8 mouse cellular contexts compared by ENCODE assay signal in genomic region chr11:95105274-95105874, GRCm38 (mm10). TPM values are rescaled to one million over a fixed set of nuclear protein-coding genes. Genes with fewer than 3 reads are reported as not detected.
A peak's percentile ranks its signal among the peaks of the same experiment; 100 is the strongest.
DNase-seq lines count a peak whose midpoint lies in the region; ATAC-seq and TF ChIP-seq lines count a peak whose summit lies in the region.

No protein-coding gene starts in this region.

- DNase-seq in gastrocnemius, adult 2 months, result no peak
- DNase-seq in gastrocnemius, postnatal 10 days, result no peak
- DNase-seq in embryo, embryonic 9.5 days (ENCODE audit: extremely low spot score), result peak; percentile 66
- peak; percentile 59 for DNase-seq in lung, postnatal 36 days
- no peak for DNase-seq in urinary bladder, postnatal 25 days (ENCODE audit: low spot score)
- DNase-seq in natural killer cell, adult 2 months (ENCODE audit: low spot score in 2 of 2), result no peak

- intact Hi-C loops in gastrocnemius, adult 2 months (cut with DNase I), result loop anchor here (10.0 kb wide), 1 partner anchor 279 kb away; the partner anchor contains the start of gene Slc35b1

- no peaks in the 10 kb centered on the region for H3K9me3 ChIP-seq in intestine, embryonic 15.5 days

- H3K27me3 ChIP-seq in intestine, embryonic 15.5 days (replicated peaks), result no peaks in the 10 kb centered on the region

- H3K4me2 ChIP-seq in intestine, embryonic 15.5 days (replicated peaks), result peak overlapping the region; percentile 58

- H3K4me3 ChIP-seq in gastrocnemius, adult 2 months, result peak overlapping the region; percentile 43
- H3K4me3 ChIP-seq in intestine, embryonic 15.5 days (replicated peaks), result peak overlapping the region; percentile 17

- H3K27ac ChIP-seq in gastrocnemius, adult 2 months, result peak overlapping the region; percentile 43
- H3K27ac ChIP-seq in intestine, embryonic 15.5 days, result no peak overlapping the region

- WGBS in intestine, embryonic 15.5 days, result 3% methylated on average over 25 of the region's 25 CpGs

- ATAC-seq in intestine, embryonic 15.5 days, result 0 out of 2 replicates have a peak, but pooled peaks have one; percentile 34
- no peak for ATAC-seq in erythroblast, adult 5-6 weeks (replicated peaks; ENCODE audit: low FRiP score, poor library complexity, severe bottlenecking)

- H3K36me3 ChIP-seq in intestine, embryonic 15.5 days, result no peaks in the 10 kb centered on the region

- TF ChIP-seq CTCF in gastrocnemius, adult 2 months (IDR thresholded peaks at IDR 0.05), result no peak

- peaks cover 37% of the 10 kb centered on the region for H3K4me1 ChIP-seq in intestine, embryonic 15.5 days (replicated peaks)

- H3K9ac ChIP-seq in intestine, embryonic 15.5 days, result no peak overlapping the region

RNA-seq across cellular contexts. Expression of gene Dlx3, which starts 14.5 kb away (rescaled TPM):
- not detected for total RNA-seq in gastrocnemius, adult 2 months (2021)
- total RNA-seq in gastrocnemius, postnatal 10 days (2021), result 1 to 10 TPM in 1 of 2 experiments, not detected in 1; 2.7 TPM
- 0.60 and 0.88 TPM in 2 replicates for polyA plus RNA-seq in intestine, embryonic 15.5 days (2015; fragmentation: Nextera tagmentation; extraction: Ambion mirVana)
- not detected in 2 replicates for total RNA-seq in erythroblast, adult 5-6 weeks (2015; ENCODE audit: low replicate concordance)
- total RNA-seq in erythroblast, adult 5-6 weeks (2017; ENCODE audit: low replicate concordance), result not detected in 2 replicates

RNA-seq across cellular contexts. Expression of gene Itga3, which starts 28.8 kb away (rescaled TPM):
- total RNA-seq in gastrocnemius, adult 2 months (2021), result 1 to 10 TPM; 4.3 to 5.2 TPM
- 1 to 10 TPM; 3.4 to 4.6 TPM for total RNA-seq in gastrocnemius, postnatal 10 days (2021)
- 32.8 and 35.6 TPM in 2 replicates for polyA plus RNA-seq in intestine, embryonic 15.5 days (2015; fragmentation: Nextera tagmentation; extraction: Ambion mirVana)
- total RNA-seq in erythroblast, adult 5-6 weeks (2015; ENCODE audit: low replicate concordance), result not detected in 2 replicates
- total RNA-seq in erythroblast, adult 5-6 weeks (2017; ENCODE audit: low replicate concordance), result not detected in 2 replicates

RNA-seq across cellular contexts. Expression of gene Dlx4, which starts 40.7 kb away (rescaled TPM):
- total RNA-seq in gastrocnemius, adult 2 months (2021), result not detected
- total RNA-seq in gastrocnemius, postnatal 10 days (2021), result under 1 TPM in 1 of 2 experiments, not detected in 1; 0.32 TPM
- polyA plus RNA-seq in intestine, embryonic 15.5 days (2015; fragmentation: Nextera tagmentation; extraction: Ambion mirVana), result 0.10 and 0.16 TPM in 2 replicates
- total RNA-seq in erythroblast, adult 5-6 weeks (2015; ENCODE audit: low replicate concordance), result not detected in 2 replicates
- total RNA-seq in erythroblast, adult 5-6 weeks (2017; ENCODE audit: low replicate concordance), result 0.70 TPM in 1 of 2 replicates, not detected in the other

Comparison
In these comparisons a context has a peak if more than half of its experiments do, and no peak if none do; other contexts are left out.
1. DNase-seq: peak in embryo, embryonic 9.5 days (single experiment) and lung, postnatal 36 days (single experiment); none in gastrocnemius, adult 2 months (single experiment), gastrocnemius, postnatal 10 days (single experiment), urinary bladder, postnatal 25 days (single experiment) and natural killer cell, adult 2 months (0 of 2).
2. RNA of gene Itga3, which starts 28.8 kb away (total RNA-seq): 4.3 to 5.2 TPM in gastrocnemius, adult 2 months and 3.4 to 4.6 TPM in gastrocnemius, postnatal 10 days; not detected in erythroblast, adult 5-6 weeks; every median in the first group is over 4 times any median in the second.